ENCODE assay signal across 36 mouse cellular contexts in genomic region chr14:100792094-100792493, GRCm38 (mm10).
"Had no signal": no experiment of that assay in that cellular context is flagged by ENCODE, and none has a peak within 500 bp of the region (broad histone marks: within the 10 kb centered on the region; RNA-seq: fewer than 3 reads in every experiment).

No protein-coding gene starts in this region.

- H3K4me1 ChIP-seq: heart, embryonic 10.5 days; heart, embryonic 12.5 days; heart, embryonic 13.5 days; heart, embryonic 15.5 days; hindbrain, embryonic 10.5 days; hindbrain, embryonic 12.5 days; hindbrain, embryonic 15.5 days; intestine, embryonic 15.5 days; kidney, embryonic 15.5 days had no signal

- H3K27me3 ChIP-seq: heart, embryonic 12.5 days; heart, embryonic 13.5 days; heart, embryonic 15.5 days; hindbrain, embryonic 12.5 days; hindbrain, embryonic 13.5 days; hindbrain, embryonic 15.5 days; intestine, embryonic 15.5 days; kidney, embryonic 15.5 days had no signal

- ATAC-seq: hindbrain, embryonic 16.5 days; hindbrain, postnatal 0 days; inflammation-experienced regulatory T-cells, adult 6 months; intestine, embryonic 15.5 days; intestine, embryonic 16.5 days; intestine, postnatal 0 days had no signal

- H3K36me3 ChIP-seq: heart, embryonic 10.5 days; heart, embryonic 12.5 days; heart, embryonic 13.5 days; heart, embryonic 15.5 days; hindbrain, embryonic 10.5 days; hindbrain, embryonic 12.5 days; hindbrain, embryonic 13.5 days; hindbrain, embryonic 15.5 days; intestine, embryonic 15.5 days; kidney, embryonic 15.5 days had no signal

- H3K27ac ChIP-seq: heart, embryonic 10.5 days; heart, embryonic 13.5 days; heart, embryonic 15.5 days; hindbrain, embryonic 10.5 days; hindbrain, embryonic 12.5 days; hindbrain, embryonic 13.5 days; hindbrain, embryonic 14.5 days; hindbrain, embryonic 15.5 days; hindbrain, postnatal 0 days; intestine, embryonic 15.5 days; kidney, embryonic 15.5 days; kidney, postnatal 0 days; layer of hippocampus, adult 2 months; left cerebral cortex, adult 2 months had no signal

- H3K9me3 ChIP-seq: heart, embryonic 10.5 days; heart, embryonic 12.5 days; heart, embryonic 13.5 days; heart, embryonic 15.5 days; hindbrain, embryonic 10.5 days; hindbrain, embryonic 12.5 days; hindbrain, embryonic 13.5 days; hindbrain, embryonic 15.5 days; intestine, embryonic 15.5 days; kidney, embryonic 15.5 days had no signal

- H3K4me3 ChIP-seq: heart, embryonic 10.5 days; heart, embryonic 12.5 days; heart, embryonic 13.5 days; heart, embryonic 15.5 days; hindbrain, embryonic 10.5 days; hindbrain, embryonic 12.5 days; hindbrain, embryonic 13.5 days; hindbrain, embryonic 15.5 days; intestine, embryonic 15.5 days; kidney, embryonic 15.5 days; layer of hippocampus, adult 2 months; left cerebral cortex, adult 2 months had no signal

- H3K4me2 ChIP-seq: heart, embryonic 11.5 days; heart, embryonic 12.5 days; heart, embryonic 13.5 days; heart, embryonic 15.5 days; hindbrain, embryonic 12.5 days; hindbrain, embryonic 13.5 days; hindbrain, embryonic 14.5 days; hindbrain, embryonic 15.5 days; intestine, embryonic 15.5 days; kidney, embryonic 15.5 days had no signal

- DNase-seq: heart, postnatal 10 days; heart, postnatal 14 days; heart, postnatal 36 days; heart, postnatal 4 days; kidney, adult 11 months; kidney, adult 18-20 months; kidney, adult 2 months; kidney, adult 8-10 months; kidney, adult 9 months; kidney, postnatal 10 days; kidney, postnatal 14 days; kidney, postnatal 25 days; kidney, postnatal 36 days; kidney, postnatal 4 days; layer of hippocampus, adult 9-11 months; layer of hippocampus, postnatal 36 days had no signal

- H3K9ac ChIP-seq: heart, embryonic 12.5 days; heart, embryonic 13.5 days; heart, embryonic 15.5 days; hindbrain, embryonic 12.5 days; hindbrain, embryonic 13.5 days; hindbrain, embryonic 14.5 days; hindbrain, embryonic 15.5 days; intestine, embryonic 15.5 days; kidney, embryonic 15.5 days had no signal
